Mouse (Mus musculus): Measurements from ENCODE around the gene Syne2.

- TF ChIP-seq POLR2A (IDR thresholded peaks at IDR 0.05; ENCODE audit: borderline replicate concordance, low read depth, low read length) (no peak), CTCF (IDR thresholded peaks at IDR 0.05; ENCODE audit: low read depth, low read length) (no peak)
These were observed 69.0 kb downstream of the Syne2 start for GRCm38 (mm10) chr12:75886946-75887345.
